Mouse (Mus musculus): ENCODE measurements around the gene Asb4.

Gene Asb4

GRCm38 (mm10) chr6:5390298-5390697 lies 7.1 kb downstream of the Asb4 start:
- intact Hi-C loops (cut with DNase I), result no loop called here

GRCm38 (mm10) chr6:5390952-5391351 lies 7.8 kb downstream of the Asb4 start:
- intact Hi-C loops (cut with DNase I), result no loop called here

- intact Hi-C loops (cut with DNase I), result no loop called here
Measured at GRCm38 (mm10) chr6:5394971-5395370, 11.8 kb downstream of the Asb4 start.

GRCm38 (mm10) chr6:5396797-5397196 lies 13.6 kb downstream of the Asb4 start:
- intact Hi-C loops (cut with DNase I), result no loop called here

- intact Hi-C loops (cut with DNase I), result no loop called here
Measured at GRCm38 (mm10) chr6:5401394-5401793, 18.2 kb downstream of the Asb4 start.

- intact Hi-C loops (cut with DNase I), result no loop called here
Measured at GRCm38 (mm10) chr6:5403095-5403815, 20.1 kb downstream of the Asb4 start.

GRCm38 (mm10) chr6:5404016-5404415 lies 20.8 kb downstream of the Asb4 start:
- intact Hi-C loops (cut with DNase I), result no loop called here

GRCm38 (mm10) chr6:5408451-5409177 lies 25.4 kb downstream of the Asb4 start:
- intact Hi-C loops (cut with DNase I), result no loop called here

GRCm38 (mm10) chr6:5409676-5410075 lies 26.5 kb downstream of the Asb4 start:
- intact Hi-C loops (cut with DNase I), result loop anchor here (10.0 kb wide), 2 partner anchors 85 to 385 kb away; partner anchors contain the start of gene Pdk4

- intact Hi-C loops (cut with DNase I), result loop anchor here (1.0 to 10.0 kb wide), 3 partner anchors 84 to 384 kb away; partner anchors contain the start of gene Pdk4
Measured at GRCm38 (mm10) chr6:5410697-5411391, 27.7 kb downstream of the Asb4 start.

- intact Hi-C loops (cut with DNase I), result loop anchor here (10.0 kb wide), 2 partner anchors 82 to 382 kb away; partner anchors contain the start of gene Pdk4
Measured at GRCm38 (mm10) chr6:5413282-5413681, 30.1 kb downstream of the Asb4 start.

- intact Hi-C loops (cut with DNase I), result no loop called here
Measured at GRCm38 (mm10) chr6:5421442-5421841, 38.3 kb downstream of the Asb4 start.

GRCm38 (mm10) chr6:5422386-5422785 lies 39.2 kb downstream of the Asb4 start:
- intact Hi-C loops (cut with DNase I), result no loop called here

GRCm38 (mm10) chr6:5423594-5423993 lies 40.4 kb downstream of the Asb4 start:
- intact Hi-C loops (cut with DNase I), result no loop called here

GRCm38 (mm10) chr6:5427033-5427432 lies 43.8 kb downstream of the Asb4 start:
- intact Hi-C loops (cut with DNase I), result no loop called here

GRCm38 (mm10) chr6:5429562-5429961 lies 46.4 kb downstream of the Asb4 start:
- intact Hi-C loops (cut with DNase I), result no loop called here

GRCm38 (mm10) chr6:5429982-5430550 lies 46.9 kb downstream of the Asb4 start:
- intact Hi-C loops (cut with DNase I), result no loop called here

- intact Hi-C loops (cut with DNase I), result no loop called here
Measured at GRCm38 (mm10) chr6:5433887-5434286, 50.7 kb downstream of the Asb4 start.

- intact Hi-C loops (cut with DNase I), result no loop called here
Measured at GRCm38 (mm10) chr6:5437757-5438156, 54.6 kb downstream of the Asb4 start.

GRCm38 (mm10) chr6:5441221-5441620 lies 58.0 kb downstream of the Asb4 start:
- intact Hi-C loops (cut with DNase I), result no loop called here

GRCm38 (mm10) chr6:5442316-5443085 lies 59.3 kb downstream of the Asb4 start:
- intact Hi-C loops (cut with DNase I), result no loop called here
